Mouse (Mus musculus): ENCODE results near the gene Fam193b. TPM values are rescaled to one million over a fixed set of nuclear protein-coding genes. Genes with fewer than 3 reads are reported as not detected.

Gene Fam193b
- polyA plus RNA-seq, 1 experiment from 2014 or later, result 23.1 TPM

GRCm38 (mm10) chr13:55527212-55527611 is 43.7 kb downstream of the Fam193b start:
- no peaks in the 10 kb centered on the region for H3K9me3 ChIP-seq (ENCODE audit: low read length)
- H3K4me2 ChIP-seq (replicated peaks; ENCODE audit: low read depth, low read length), result 0 out of 2 replicates have a peak overlapping the region, but pooled peaks have one; percentile 11
- no peaks in the 10 kb centered on the region for H3K4me1 ChIP-seq (ENCODE audit: insufficient read depth, low read depth, low read length)
- H3K9ac ChIP-seq (replicated peaks; ENCODE audit: low read depth), result no peak overlapping the region
- DNase-seq (ENCODE audit: low spot score) (no peak), ATAC-seq (no peak)
- no peak for TF ChIP-seq EP300 (IDR thresholded peaks at IDR 0.05)
- no peak for TF ChIP-seq CTCF (IDR thresholded peaks at IDR 0.05)
- peaks cover 21% of the 10 kb centered on the region; the same call in 1 of the 2 replicates for H3K36me3 ChIP-seq (ENCODE audit: insufficient read depth, low read length)
- no peak overlapping the region for H3K4me3 ChIP-seq (ENCODE audit: low read depth, low read length)
- H3K27me3 ChIP-seq (replicated peaks; ENCODE audit: insufficient read depth, low read length), result no peaks in the 10 kb centered on the region
- no peak overlapping the region for H3K27ac ChIP-seq (ENCODE audit: low read length)
- 69% methylated on average over 16 of the region's 16 CpGs for WGBS

DNA sequence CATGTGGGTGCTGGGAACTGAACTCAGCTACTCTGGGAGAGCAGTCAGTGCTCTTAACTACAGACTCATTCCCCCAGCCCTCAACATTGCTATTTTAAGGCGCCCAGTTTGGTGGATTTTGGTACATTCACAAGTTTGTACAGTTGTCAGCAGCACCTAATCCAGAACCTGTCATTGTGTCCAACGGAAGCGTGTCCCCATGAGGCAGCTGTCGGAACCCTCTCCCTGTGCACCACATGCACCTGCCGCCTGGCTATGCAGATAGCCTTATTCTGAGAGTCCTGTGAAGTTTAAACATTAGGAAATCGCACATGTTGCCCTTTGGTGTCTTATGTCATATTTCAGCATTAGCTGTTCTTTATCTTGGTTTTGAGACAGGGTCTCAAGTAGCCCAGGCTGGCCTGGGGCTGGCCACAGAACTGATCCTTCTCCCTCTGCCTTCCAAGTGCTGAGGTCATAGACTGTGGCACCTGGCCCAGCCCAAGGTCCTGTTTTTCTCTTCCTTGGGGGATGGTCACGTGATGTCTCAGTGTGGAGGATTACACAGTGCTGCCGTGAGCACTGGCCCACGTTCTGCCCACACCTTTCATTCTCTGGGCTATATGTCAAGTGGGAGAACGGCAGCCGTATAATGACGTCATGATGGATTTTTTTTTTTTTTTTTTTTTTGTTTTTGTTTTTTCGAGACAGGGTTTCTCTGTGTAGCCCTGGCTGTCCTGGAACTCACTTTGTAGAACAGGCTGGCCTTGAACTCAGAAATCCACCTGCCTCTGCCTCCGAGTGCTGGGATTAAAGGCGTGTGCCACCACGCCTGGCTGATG is 45.0 kb downstream of the Fam193b start:
- H3K9ac ChIP-seq (replicated peaks; ENCODE audit: low read depth), result no peak overlapping the region
- H3K36me3 ChIP-seq (ENCODE audit: insufficient read depth, low read length), result peaks cover 10% of the 10 kb centered on the region; the same call in 1 of the 2 replicates
- 75% methylated on average over 16 of the region's 16 CpGs for WGBS
- no peaks in the 10 kb centered on the region for H3K9me3 ChIP-seq (ENCODE audit: low read length)
- no peak overlapping the region for H3K4me2 ChIP-seq (replicated peaks; ENCODE audit: low read depth, low read length)
- H3K27ac ChIP-seq (ENCODE audit: low read length), result no peak overlapping the region
- TF ChIP-seq CTCF (IDR thresholded peaks at IDR 0.05), result no peak
- TF ChIP-seq EP300 (IDR thresholded peaks at IDR 0.05), result no peak
- DNase-seq (ENCODE audit: low spot score) (no peak), ATAC-seq (no peak)
- H3K4me3 ChIP-seq (ENCODE audit: low read depth, low read length), result no peak overlapping the region
- H3K27me3 ChIP-seq (replicated peaks; ENCODE audit: insufficient read depth, low read length), result no peaks in the 10 kb centered on the region
- no peaks in the 10 kb centered on the region for H3K4me1 ChIP-seq (ENCODE audit: insufficient read depth, low read depth, low read length)

DNA sequence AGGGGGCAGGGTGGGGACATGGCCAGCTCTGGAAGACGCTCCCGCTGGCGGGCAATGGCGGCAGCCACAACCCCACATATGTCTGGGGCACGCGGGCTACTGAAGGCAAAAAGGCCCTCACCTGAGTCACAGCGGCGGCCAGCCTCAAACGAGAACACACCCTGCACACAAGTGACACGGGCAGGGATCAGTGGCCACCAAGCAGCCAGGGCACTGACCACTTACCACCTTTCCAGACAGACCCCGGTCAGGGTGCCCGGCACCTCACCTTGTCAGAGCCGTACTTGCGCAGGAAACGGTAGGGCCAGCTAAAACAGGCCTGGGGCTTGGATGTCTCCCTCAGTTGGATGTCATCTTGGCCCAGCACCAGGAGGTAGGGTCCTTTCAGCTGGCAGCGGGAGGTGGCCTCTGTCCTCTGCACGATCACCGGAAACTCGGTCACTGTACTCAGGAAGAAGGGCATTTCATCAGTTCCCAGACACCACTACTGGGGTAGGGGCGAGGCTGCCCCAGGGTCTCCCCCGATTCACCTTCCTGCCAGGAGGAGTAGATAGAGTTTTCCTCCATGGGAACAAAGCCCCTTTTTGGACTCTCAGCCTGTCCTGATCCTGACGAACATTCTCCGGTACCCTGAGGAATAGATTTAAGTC is 46.8 kb downstream of the Fam193b start:
- Histone ChIP-seq H3K4me2 (replicated peaks; ENCODE audit: low read depth, low read length) (no peak overlapping the region), H3K27me3 (replicated peaks; ENCODE audit: insufficient read depth, low read length) (no peaks in the 10 kb centered on the region), H3K4me3 (ENCODE audit: low read depth, low read length) (no peak overlapping the region), H3K9me3 (ENCODE audit: low read length) (no peaks in the 10 kb centered on the region), H3K36me3 (ENCODE audit: insufficient read depth, low read length) (no peaks in the 10 kb centered on the region), H3K4me1 (ENCODE audit: insufficient read depth, low read depth, low read length) (no peaks in the 10 kb centered on the region), H3K27ac (ENCODE audit: low read length) (no peak overlapping the region), H3K9ac (replicated peaks; ENCODE audit: low read depth) (no peak overlapping the region)
- ATAC-seq (no peak), DNase-seq (ENCODE audit: low spot score) (no peak)
- TF ChIP-seq CTCF (IDR thresholded peaks at IDR 0.05), result no peak
- TF ChIP-seq EP300 (IDR thresholded peaks at IDR 0.05), result no peak
- WGBS, result 86% methylated on average over 23 of the region's 23 CpGs

DNA sequence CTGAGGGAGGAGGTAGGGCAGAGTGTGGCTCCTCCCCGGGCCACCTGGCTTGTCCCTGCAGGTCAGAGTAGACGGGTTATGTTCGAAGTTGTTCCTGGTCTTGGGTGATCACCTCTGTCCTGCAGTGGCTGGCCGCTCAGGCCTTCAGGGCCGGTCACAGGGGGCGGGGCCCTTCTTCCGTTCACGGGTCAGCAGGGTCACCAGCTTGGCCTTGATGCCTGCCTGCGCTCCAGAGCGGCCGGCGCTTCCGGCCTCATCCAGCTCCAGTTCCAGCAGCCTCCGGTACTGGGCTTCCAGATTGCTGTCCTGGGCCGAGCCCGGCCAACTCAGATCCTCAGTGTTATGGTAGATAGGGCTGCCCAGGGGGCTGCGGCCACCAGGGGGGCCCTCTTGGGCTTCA is 47.6 kb downstream of the Fam193b start:
- no peak for DNase-seq (ENCODE audit: low spot score)

DNA sequence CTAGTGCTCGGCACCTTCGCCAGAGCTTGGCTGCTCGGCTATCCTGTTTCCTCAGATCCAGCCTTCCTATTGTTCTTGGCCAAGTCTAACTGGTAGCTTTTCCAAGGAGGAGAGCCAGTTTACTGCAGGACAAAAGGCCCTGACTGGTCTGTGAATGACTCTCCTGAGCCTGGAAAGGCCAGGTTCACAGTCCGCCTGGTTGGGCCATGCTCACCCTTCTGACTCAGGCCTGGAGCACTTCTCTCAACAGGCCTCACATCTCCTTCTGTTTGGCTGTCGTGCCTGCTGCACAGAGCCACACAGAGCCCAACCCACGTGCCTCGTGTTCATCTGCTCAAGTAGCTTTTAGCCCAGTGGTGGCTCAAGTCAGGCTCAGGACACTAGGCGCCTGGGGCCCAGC is 48.2 kb downstream of the Fam193b start:
- no peak overlapping the region for H3K4me3 ChIP-seq (ENCODE audit: low read depth, low read length)
- TF ChIP-seq CTCF (IDR thresholded peaks at IDR 0.05) (no peak), EP300 (IDR thresholded peaks at IDR 0.05) (no peak)
- no peaks in the 10 kb centered on the region for H3K36me3 ChIP-seq (ENCODE audit: insufficient read depth, low read length)
- WGBS, result 57% methylated on average over 8 of the region's 8 CpGs
- no peaks in the 10 kb centered on the region for H3K4me1 ChIP-seq (ENCODE audit: insufficient read depth, low read depth, low read length)
- H3K9ac ChIP-seq (replicated peaks; ENCODE audit: low read depth), result no peak overlapping the region
- ATAC-seq (no peak), DNase-seq (ENCODE audit: low spot score) (no peak)
- no peaks in the 10 kb centered on the region for H3K27me3 ChIP-seq (replicated peaks; ENCODE audit: insufficient read depth, low read length)
- H3K9me3 ChIP-seq (ENCODE audit: low read length), result no peaks in the 10 kb centered on the region
- H3K27ac ChIP-seq (ENCODE audit: low read length), result no peak overlapping the region
- H3K4me2 ChIP-seq (replicated peaks; ENCODE audit: low read depth, low read length), result no peak overlapping the region

More for the DNA sequence above, 47.6 kb downstream of the Fam193b start:
- TF ChIP-seq CTCF (IDR thresholded peaks at IDR 0.05) (no peak), EP300 (IDR thresholded peaks at IDR 0.05) (no peak)
- Histone ChIP-seq H3K4me1 (ENCODE audit: insufficient read depth, low read depth, low read length) (no peaks in the 10 kb centered on the region), H3K27ac (ENCODE audit: low read length) (no peak overlapping the region), H3K9ac (replicated peaks; ENCODE audit: low read depth) (no peak overlapping the region), H3K9me3 (ENCODE audit: low read length) (no peaks in the 10 kb centered on the region), H3K27me3 (replicated peaks; ENCODE audit: insufficient read depth, low read length) (no peaks in the 10 kb centered on the region), H3K4me2 (replicated peaks; ENCODE audit: low read depth, low read length) (no peak overlapping the region), H3K4me3 (ENCODE audit: low read depth, low read length) (no peak overlapping the region), H3K36me3 (ENCODE audit: insufficient read depth, low read length) (no peaks in the 10 kb centered on the region)
- 63% methylated on average over 16 of the region's 17 CpGs for WGBS
- peak; percentile 64 for ATAC-seq

GRCm38 (mm10) chr13:55519606-55520005 is 51.3 kb downstream of the Fam193b start:
- ATAC-seq (no peak), DNase-seq (ENCODE audit: low spot score) (no peak)
- Histone ChIP-seq H3K36me3 (ENCODE audit: insufficient read depth, low read length) (no peaks in the 10 kb centered on the region), H3K4me1 (ENCODE audit: insufficient read depth, low read depth, low read length) (no peaks in the 10 kb centered on the region), H3K4me2 (replicated peaks; ENCODE audit: low read depth, low read length) (no peak overlapping the region), H3K9ac (replicated peaks; ENCODE audit: low read depth) (no peak overlapping the region), H3K9me3 (ENCODE audit: low read length) (no peaks in the 10 kb centered on the region), H3K27ac (ENCODE audit: low read length) (no peak overlapping the region), H3K4me3 (ENCODE audit: low read depth, low read length) (no peak overlapping the region), H3K27me3 (replicated peaks; ENCODE audit: insufficient read depth, low read length) (no peaks in the 10 kb centered on the region)
- 66% methylated on average over 4 of the region's 4 CpGs for WGBS
- TF ChIP-seq CTCF (IDR thresholded peaks at IDR 0.05) (no peak), EP300 (IDR thresholded peaks at IDR 0.05) (no peak)
